Mouse (Mus musculus): ENCODE results near the gene Tpsg1. TPM values are rescaled to one million over a fixed set of nuclear protein-coding genes. Genes with fewer than 3 reads are reported as not detected.

The Tpsg1 gene
- total RNA-seq (2023), result not detected in 2 replicates

DNA sequence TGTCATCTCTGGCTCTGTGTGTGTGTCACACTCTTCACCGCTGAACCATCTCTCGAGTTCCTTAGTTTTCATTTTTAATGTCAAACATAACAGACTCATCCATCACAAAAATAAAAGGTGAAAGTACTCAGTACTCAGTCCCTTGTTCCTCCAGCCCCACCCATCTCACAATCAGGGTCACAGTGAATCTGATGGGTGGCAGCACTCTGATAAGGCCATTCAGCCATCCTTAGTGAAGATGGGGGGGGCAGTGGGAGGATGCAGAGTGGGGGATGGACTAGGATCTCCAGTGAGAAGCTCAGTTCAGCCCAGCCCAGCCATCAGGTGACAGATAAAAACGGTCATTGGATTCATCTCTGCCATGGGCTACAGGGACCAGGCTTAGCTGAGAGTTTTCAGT, at the start of gene Tpsg1:
Gene Tpsg1, plus strand, starts transcription at position 301 of the 400 bp plus-strand sequence.

DNA sequence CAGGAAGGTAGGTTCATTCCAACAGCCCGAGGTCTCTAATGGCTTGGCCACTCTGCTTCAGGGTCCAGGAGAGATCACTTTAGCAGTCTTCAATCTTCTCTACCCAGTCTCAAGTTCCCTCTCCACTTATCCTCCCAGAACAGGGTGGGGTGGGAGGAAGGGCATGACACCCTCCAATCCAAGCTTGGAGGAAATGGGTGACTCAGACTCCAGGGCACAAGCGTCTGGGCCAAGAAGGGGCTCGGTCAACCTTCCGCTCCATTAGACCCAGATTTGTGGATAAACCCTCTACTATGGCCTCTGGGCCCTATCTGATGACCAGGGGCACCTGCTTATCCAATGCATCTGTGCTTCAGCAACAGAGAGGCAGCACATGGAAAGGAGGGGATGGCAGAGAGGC, 23.6 kb upstream of the Tpsg1 start, which contains the start of gene Tpsab1:
Gene Tpsab1, minus strand, starts transcription at position 101 of the 400 bp plus-strand sequence.

DNA sequence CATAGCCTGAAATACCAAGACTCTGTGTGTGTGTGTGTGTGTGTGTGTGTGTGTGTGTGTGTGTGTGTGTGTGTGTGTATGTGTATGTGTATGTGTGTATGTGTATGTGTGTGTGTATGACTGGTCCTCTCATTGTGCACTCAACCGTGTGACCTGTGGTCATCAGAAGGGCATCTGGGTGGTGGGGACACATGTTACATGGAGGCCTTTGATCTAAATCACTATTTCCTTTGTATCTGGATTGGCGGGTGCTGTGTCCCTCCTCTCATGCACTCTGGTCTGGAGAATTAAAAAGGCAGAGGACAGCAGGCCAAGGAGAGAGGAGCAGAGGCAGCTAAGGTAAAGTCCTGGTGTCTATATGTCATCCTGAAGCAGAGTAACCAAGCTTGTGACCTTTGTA, 3.1 kb upstream of the Tpsg1 start, which contains the start of gene Tpsb2:
Gene Tpsb2, plus strand, starts transcription at position 301 of the 400 bp plus-strand sequence.

Other genes starting within 250 kb of the Tpsg1 start
- not detected in 2 replicates for gene Ptx4, start 248.5 kb upstream of the Tpsg1 start, total RNA-seq (2023)
- gene Clcn7, start 235.9 kb upstream of the Tpsg1 start, total RNA-seq (2023), result 17.0 and 29.6 TPM in 2 replicates
- gene Ccdc154, start 206.8 kb upstream of the Tpsg1 start, total RNA-seq (2023), result not detected in 2 replicates
- gene Gm38655, start 193.8 kb upstream of the Tpsg1 start, total RNA-seq (2023), result not detected in 2 replicates
- gene BC003965, start 184.7 kb upstream of the Tpsg1 start, total RNA-seq (2023), result 5.5 and 6.8 TPM in 2 replicates
- gene Unkl, start 180.9 kb upstream of the Tpsg1 start, total RNA-seq (2023), result 18.6 and 26.5 TPM in 2 replicates
- 12.1 and 18.8 TPM in 2 replicates for gene Gnptg, start 129.1 kb upstream of the Tpsg1 start, total RNA-seq (2023)
- gene Tsr3, start 129.1 kb upstream of the Tpsg1 start, total RNA-seq (2023), result 5.8 and 8.9 TPM in 2 replicates
- gene Baiap3, start 112.9 kb upstream of the Tpsg1 start, total RNA-seq (2023), result 4.4 and 6.8 TPM in 2 replicates
- gene Ube2i, start 94.7 kb upstream of the Tpsg1 start, total RNA-seq (2023), result 213 and 244 TPM in 2 replicates
- gene Prss34, start 70.9 kb upstream of the Tpsg1 start, total RNA-seq (2023), result 80.0 and 94.6 TPM in 2 replicates
- not detected in 2 replicates for gene Prss28, start 60.6 kb upstream of the Tpsg1 start, total RNA-seq (2023)
- gene Prss29, start 50.6 kb upstream of the Tpsg1 start, total RNA-seq (2023), result not detected in 2 replicates
- gene Tpsab1, start 23.7 kb upstream of the Tpsg1 start, total RNA-seq (2023), result not detected in 2 replicates
- gene Tpsb2, start 3.0 kb upstream of the Tpsg1 start, total RNA-seq (2023), result not detected in 2 replicates
- 0.19 and 0.25 TPM in 2 replicates for gene Cacna1h, start 64.5 kb downstream of the Tpsg1 start, total RNA-seq (2023)
- not detected in 2 replicates for gene Tekt4, start 85.3 kb downstream of the Tpsg1 start, total RNA-seq (2023)
- gene Sstr5, start 128.0 kb downstream of the Tpsg1 start, total RNA-seq (2023), result not detected in 2 replicates
- not detected in 2 replicates for gene Sox8, start 201.4 kb downstream of the Tpsg1 start, total RNA-seq (2023)
- 8.7 and 10.5 TPM in 2 replicates for gene Lmf1, start 209.8 kb downstream of the Tpsg1 start, total RNA-seq (2023)